Mouse (Mus musculus): ENCODE data around the gene Dhx57. TPM values are rescaled to one million over a fixed set of nuclear protein-coding genes. Genes with fewer than 3 reads are reported as not detected.
"Not testable (repeated sequence)": the region's sequence is repeated elsewhere in the genome, so short reads cannot be mapped to it uniquely, and the experiment has no call there.

Dhx57 gene
- total RNA-seq, 2 experiments from 2014 or later = 20.9 to 22.0 TPM

DNA sequence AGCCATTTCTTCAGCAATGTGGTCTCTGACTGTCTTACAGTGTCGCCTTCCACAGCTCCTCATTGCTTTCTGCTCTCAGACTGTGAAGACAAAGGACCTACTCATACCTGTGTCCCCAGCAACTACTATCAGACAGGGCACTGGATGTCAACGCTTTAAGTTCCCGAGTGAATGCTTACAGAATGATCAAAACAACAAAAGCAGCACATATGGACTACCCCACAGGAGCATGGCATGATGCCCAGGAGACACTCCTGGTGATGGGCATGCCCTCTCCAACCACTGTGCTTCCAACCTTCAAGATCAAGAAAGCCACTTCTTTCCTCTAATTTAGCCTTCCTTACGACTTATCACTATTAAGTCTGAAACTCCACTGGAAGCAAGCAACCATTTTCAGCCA lies 23.2 kb downstream of the Dhx57 start:
- no peak for DNase-seq (ENCODE audit: low spot score in 2 of 2)

DNA sequence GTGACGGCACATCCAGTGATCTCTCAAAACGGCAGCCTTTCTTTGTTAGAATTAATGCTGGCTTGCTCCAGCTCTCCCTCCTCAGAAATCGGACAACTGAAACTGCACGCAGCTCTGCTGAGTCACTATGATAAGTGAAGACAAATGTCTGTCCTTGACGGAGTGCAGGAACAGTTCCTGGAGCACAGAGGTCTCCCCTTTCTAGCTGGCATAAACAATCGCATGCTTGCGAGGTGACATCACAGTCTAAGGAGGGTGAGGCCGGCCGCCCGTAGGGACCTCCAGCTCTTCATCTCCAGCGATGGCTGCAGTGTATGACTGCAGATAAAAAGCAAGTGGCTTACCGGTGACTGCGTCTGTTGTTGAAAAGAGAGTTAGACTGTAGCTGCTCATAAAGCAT lies 35.1 kb downstream of the Dhx57 start:
- DNase-seq (ENCODE audit: low spot score in 2 of 2) = peak in 1 of 2 experiments; percentile 49

DNA sequence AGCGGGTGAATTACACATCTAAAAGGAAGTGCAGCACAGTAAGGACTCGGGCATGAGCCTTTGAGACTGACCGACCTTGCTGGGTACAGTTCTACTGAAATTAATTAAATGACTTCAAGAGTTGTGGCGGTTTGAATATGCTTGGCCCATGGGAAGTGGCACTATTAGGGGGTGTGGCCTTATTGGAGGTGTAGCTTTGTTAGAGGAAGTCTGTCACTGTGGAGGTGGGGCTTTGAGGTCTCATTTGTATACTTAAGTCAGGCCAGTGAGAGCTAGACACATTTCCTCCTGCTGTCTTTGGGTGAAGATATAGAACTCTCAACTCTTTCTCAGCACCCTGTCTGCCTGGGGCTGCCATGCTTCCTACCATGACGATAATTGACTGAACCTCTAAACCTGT lies 35.9 kb downstream of the Dhx57 start:
- DNase-seq (ENCODE audit: low spot score in 2 of 2) = no peak

DNA sequence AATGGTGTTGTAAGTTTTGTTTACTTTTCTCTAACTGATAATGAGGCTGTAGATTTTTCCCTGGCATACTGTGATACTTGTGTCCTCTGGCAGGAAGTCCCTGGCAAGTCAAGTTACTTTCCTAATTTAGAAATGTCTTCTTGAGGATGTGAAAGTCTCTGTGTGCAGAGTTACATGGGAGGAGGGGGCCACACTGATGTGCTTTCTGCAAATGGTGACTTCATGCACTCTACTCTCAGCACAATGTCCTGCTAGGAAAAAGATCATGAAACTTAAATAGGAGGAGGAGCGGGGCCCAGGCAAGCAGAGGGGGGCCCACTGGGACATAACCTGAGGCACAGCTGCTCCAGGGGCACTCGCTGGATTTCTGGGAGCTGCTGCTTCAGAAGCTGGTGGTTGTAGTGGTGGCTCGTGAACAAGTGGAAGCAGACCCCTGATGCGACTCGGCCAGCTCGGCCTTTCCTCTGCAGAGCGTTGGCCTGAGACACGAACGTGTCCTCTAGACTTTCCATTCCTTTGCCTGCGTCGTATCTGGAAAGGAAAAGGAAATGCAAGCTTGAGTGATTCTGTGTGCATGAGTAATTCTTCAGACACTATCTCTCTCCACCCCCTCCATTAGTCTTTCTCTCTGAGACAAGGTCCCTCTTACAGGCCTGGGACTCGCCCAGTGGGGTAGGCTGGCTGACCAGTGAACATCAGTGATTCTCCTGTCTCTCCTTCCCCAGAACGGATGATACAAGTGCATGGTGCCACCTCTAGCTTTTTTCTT lies 37.3 kb downstream of the Dhx57 start:
- DNase-seq (ENCODE audit: low spot score in 2 of 2) = no peak

DNA sequence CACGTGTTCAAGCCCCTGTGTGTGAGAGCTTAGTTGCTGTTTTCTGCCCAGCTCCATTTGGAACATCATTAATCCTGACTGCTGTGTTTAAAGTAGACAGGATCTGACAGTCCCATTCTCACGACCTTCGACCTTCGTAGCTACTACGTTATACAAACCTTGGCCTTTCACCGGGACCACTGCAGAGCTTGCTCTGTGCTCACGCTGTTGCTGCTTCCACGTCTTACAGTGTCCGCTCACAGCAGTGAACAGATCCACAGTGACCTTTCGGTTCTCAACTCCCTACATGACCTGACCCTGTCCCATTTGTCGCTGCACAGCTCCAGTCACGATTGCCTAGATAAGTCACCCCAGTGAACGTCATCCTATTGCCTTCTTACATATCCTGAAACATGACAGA lies 47.2 kb downstream of the Dhx57 start:
- no peak for DNase-seq (ENCODE audit: low spot score in 2 of 2)

DNA sequence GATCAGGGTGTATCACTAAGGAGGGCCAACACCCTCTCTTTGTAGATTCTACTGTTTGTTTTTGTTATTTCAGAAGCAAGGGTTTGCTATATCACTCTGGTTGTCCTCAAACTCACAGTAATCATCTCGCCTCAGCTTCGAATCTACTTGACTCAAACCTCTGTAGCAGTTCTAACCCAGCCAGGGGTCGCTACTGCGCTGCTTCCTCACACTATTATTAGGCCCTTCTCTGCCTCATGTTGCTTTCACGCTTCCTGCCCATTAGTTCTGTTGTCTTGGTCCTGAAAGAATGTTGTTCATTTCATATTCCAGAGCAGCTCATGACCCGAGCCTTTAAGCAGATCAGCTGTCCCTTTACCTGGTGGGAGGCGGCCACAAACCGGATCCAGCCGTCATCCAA lies 48.7 kb downstream of the Dhx57 start:
- no peak for DNase-seq (ENCODE audit: low spot score in 2 of 2)

DNA sequence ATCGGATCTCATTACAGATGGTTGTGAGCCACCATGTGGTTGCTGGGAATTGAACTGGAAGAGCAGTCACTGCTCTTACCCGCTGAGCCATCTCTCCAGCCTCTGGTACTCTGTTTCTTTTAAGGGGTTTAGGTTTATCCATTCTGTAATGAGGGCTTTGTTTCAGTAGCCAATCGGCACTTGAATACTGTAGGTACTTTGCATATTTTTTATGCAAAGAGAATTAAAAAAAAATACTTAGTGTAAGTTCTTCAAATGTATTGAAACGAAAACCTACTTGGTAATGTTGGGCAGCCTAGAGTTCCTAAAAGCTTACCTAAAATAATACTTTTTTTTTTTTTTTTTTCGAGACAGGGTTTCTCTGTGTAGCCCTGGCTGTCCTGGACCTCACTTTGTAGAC lies 52.8 kb downstream of the Dhx57 start:
- DNase-seq (ENCODE audit: low spot score in 2 of 2) = no peak

DNA sequence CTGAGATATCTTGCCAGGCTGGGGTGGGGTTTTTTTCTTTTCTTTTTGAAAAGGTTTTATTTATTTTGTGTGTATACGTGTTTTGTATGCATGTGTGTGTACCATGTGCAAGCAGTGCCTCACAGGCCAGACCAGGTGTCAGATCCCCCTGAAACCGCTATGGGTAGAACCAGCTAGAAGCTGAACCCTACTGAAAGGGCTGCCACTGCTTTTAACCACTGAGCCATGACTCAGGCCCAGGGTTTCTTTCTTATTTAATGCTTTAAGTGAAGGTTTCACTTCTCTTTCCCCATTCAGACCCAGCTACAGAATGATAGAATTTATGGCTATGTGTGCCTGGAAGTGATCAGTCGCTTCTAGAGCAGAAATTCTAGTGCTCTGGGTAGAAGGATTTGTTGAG lies 53.5 kb downstream of the Dhx57 start:
- no peak for DNase-seq (ENCODE audit: low spot score in 2 of 2)

DNA sequence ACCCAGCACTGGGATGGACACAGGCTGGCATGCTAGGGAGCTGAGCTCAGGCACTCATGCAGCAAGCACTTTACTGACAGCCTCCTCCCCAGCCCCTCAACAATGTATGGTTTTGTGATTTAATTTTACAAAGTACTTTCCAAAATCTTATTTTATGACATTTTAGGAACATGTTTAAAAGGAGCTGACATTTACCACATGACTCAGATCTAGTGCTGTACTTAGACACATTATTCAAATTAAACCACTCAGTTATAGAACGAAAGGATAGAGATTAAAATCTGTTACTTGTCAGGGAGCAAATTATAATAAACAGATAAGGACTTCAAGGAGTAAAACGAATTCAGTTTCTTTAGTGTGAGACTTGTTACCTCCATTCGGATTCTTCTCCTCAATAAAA lies 54.8 kb downstream of the Dhx57 start:
- no peak for DNase-seq (ENCODE audit: low spot score in 2 of 2)

DNA sequence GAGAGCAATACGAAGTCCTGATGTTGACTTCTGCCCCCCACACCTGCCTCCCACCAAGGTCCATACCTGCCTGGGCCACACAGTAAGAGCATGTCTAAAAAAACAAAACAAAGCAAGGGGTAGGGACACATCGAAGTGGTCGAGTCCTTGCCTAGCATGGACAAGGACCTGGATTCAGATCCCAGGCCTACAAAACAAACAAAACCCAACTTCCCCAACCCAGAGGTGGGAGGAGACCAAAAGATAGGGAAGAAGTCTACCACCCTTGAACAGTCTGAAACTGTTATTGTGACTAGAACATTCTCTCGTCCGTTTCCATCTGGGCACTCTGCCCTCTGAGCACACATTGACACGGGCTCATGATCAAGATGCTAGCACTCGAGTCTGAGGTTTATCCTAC lies 55.9 kb downstream of the Dhx57 start:
- DNase-seq (ENCODE audit: low spot score in 2 of 2) = no peak

DNA sequence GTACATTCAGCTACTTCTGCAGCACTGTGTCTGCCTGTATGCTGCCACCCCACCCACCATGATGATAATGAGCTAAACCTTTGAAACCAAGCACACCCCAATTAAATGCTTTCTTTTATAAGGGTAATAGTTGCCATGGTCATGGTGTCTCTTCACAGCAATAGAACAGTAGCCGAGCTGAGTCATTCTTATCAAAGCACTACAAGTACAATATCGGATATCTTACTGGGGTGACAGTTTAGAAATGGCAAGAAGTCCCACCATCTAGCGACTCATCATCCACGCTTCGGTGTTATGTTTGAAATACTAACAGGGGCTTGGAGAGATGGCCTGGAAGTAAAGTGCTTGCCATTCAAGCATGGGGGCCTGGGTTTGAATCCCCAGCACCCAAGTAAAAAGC lies 56.4 kb downstream of the Dhx57 start:
- DNase-seq (ENCODE audit: low spot score in 2 of 2) = no peak

DNA sequence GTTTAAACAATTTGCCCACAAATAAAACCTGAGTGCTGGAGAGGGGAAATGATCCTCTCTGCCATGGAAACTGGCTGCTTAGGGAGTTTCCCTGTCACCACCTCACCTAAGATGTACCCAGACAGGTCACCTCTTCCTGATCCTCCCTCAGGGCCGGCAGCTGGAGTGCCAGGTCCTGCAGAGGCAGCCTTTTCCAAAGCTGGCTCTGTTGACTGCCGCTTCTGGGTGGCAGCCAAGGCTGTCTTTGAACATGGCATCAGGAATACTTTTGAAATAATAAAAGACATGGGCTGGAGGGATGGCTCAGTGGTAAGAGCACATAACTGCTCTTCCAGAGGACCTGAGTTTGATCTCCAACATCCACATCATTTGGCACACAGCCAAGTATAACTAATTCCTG lies 60.9 kb downstream of the Dhx57 start:
- DNase-seq (ENCODE audit: low spot score in 2 of 2) = no peak

DNA sequence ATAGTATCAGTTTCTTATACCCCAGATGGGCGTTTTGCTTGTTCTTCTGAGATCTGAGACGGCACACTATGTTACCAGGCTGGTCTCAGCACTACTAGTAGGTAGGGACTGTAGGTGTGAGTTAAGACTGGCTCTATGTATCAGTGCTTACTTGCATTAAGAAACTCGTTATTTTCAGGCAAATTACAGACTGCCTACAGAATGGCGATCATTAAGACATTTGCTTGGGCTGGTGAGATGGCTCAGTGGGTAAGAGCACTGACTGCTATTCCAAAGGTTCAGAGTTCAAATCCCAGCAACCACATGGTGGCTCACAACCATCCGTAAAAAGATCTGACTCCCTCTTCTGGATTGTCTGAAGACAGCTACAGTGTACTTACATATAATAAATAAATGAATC lies 65.1 kb downstream of the Dhx57 start:
- not testable (repeated sequence) for DNase-seq (ENCODE audit: low spot score in 2 of 2)

DNA sequence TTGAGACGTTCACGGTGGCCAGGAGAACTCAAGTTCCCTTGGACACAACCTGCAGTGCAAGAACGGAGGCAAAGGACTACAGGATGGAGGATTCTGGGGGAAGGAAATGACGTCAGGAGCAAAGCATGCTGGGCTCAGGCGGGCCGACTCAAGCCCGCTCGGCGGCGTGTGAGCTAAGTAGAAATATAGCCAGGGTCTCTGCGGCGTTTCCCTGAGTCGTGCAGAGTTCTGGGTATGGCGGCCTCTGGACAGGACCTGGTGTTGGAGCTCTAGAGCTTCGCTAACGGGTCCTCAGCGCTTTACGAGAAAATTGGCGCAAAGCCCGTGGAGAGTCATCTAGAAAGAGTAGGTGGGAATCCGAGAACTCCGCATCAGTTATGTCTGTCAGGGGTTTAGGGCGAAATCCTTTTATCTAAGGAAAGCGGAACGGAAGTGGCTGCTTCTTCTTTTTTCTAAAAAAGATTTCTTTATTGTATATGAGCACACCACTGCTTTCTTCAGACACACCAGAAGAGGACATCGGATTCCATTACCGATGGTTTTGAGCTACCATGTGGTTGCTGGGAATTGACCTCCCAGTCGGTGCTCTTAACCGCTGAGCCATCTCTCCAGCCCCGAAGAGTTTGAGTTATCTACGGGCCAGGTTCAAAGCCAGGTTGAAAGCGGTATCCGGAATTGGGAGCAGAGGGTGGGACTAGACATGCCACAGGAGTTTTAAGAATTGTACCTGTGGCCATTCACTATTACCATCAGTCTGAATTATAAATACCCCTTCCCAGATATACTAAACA lies 65.8 kb downstream of the Dhx57 start, which contains the start of gene Gemin6:
Gemin6 (plus strand) TSS at position 116 of the 791 bp plus-strand sequence.
- DNase-seq (ENCODE audit: low spot score in 2 of 2) = peak; percentile 36 to 53

DNA sequence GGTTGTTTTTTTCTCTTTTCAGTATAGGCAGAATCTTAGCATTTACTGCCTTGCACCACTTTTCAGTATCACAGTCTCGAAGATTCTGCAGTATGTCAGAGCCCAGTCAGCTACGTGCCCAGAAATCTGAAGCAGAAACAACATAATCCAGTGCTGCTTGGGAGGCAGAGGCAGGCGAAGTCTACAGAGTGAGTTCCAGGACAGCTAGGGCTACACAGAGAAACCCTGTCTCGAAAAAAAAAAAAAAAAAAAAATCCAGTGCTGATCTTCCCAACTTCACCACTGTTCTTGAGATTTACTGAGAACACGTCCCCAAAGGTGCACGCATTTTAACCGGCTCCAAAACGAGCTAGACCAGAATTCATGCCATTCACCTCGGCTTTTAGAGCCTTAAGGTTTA lies 66.4 kb downstream of the Dhx57 start:
- no peak for DNase-seq (ENCODE audit: low spot score in 2 of 2)

DNA sequence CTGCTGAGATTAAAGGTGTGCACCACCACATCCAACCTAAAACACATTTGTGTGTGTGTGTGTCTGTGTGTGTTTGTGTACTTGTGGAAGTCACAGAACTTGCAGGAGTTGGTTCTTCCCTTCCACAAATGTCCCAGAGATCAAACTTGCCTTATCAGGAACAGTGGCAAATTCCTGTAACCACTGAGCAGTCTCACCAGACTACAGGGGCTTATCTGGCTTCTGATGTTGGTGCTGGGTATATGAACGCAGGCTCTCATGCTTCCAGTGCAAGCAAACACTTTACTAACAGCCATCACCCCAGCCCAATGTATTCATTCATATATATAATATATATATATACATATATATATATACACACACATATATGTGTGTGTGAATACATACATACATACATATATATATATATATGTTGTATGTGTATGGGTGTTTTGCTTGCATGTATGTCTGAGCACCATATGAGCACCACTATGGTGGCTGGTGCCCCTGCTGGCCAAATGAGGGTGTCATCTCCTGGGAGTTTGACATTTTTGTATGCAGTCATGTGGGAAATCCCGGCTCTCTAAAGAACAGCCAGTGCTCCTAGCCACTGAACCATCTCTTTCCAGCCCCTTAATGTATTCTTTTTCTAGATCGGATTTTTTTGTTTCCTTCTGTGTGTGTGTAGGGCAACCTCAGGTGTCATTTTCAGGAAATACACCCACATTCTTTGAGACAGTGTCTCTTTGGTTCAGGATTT lies 68.2 kb downstream of the Dhx57 start:
- DNase-seq (ENCODE audit: low spot score in 2 of 2) = no peak

DNA sequence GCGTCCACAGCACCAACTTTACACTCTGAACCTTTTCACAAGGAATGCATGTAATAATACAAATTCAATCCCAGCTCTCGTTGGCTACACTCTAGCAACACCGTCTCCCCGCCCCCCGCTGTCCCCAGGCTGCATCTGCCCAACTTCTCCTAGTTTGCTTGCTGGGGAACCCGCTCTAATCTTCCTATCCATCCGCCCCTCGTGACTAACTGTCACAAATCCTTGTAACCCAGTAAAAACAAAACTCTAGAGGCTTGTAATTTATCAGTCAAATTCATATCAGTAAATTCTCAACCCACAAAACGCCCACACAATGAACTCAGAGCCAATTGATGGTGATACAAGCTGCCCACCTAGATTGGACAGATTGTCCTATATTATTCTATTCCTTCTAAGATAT lies 69.1 kb downstream of the Dhx57 start:
- DNase-seq (ENCODE audit: low spot score in 2 of 2) = no peak

DNA sequence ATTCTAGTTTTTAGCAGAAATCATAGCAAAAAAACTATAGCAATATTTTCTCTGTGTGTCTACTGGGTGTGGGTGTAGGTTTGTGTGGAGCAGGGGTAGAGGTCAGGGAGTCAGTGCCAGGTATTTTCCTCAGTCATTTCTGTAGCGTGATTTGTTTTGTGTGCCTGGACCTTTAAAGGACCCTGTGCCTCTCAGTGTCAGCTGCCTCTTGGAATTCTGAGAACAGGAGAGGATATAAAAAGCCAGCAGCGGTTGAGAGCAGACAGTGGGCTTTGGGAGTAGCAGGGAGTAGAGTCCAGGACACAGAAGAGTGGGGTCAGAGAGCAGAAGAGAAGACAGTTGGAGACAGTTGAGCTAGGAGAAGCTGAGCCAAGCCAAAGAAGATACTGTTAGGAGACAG lies 70.1 kb downstream of the Dhx57 start:
- DNase-seq (ENCODE audit: low spot score in 2 of 2) = no peak

DNA sequence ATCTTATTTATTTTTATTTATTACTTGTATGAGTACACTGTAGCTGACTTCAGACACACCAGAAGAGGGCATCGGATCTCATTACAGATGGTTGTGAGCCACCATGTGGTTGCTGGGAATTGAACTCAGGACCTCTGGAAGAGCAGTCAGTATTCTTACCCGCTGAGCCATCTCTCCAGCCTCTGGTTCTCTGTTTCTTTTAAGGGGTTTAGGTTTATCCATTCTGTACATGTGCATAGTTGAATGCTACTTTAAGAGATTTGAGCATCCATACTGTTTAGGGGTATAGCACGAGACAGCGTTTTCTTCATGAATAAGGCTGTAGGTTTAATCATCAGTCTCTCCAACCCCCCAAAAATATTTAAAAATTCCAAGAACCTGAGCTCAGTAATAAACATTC lies 76.3 kb downstream of the Dhx57 start:
- not testable (repeated sequence) for DNase-seq (ENCODE audit: low spot score in 2 of 2)

DNA sequence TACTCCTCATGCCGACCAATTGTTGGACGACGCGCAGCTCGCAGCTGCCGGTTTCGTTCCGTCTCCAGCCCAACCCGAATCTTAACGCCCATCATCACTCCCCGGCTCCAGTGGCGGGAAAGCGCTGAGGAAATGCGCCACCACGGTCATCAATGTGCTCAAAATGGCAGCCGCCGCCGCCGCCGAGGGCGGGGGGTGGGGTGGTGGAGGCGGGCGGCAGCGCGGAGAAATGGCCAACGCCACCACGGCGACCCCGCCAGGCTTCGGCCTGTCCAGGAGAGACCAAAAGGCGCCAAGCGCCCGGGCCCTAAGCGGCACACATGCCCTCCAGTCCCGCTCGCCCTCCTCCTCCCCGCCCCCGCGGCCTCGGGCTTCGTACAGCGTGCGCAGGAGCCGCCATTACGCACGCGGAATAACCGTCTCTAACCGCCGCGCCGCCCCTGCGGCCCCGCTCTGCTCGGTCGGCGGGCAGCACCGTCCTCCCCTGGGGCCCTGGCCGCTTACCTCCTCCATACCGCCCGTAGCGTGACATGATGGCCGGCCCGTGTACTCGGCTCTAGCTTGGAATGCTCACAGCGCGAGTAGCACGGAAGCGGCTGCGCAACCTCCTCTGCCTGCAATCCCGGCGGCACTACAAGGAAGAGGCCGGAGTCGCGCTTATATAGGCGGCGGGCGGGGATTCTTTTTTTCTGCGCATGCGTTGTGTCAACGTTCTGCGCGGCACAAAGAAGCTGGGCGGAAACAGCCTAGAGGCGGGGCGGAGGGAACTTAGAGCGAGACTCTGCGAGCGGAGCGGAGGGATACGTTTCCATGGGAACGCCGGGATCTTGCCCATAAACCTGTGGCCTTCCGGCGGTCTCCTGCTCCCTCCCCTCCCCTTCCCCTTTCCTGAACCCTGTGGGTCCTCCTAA lies 83.3 kb downstream of the Dhx57 start, which contains the start of the genes Srsf7 and Ttc39d:
Srsf7 (minus strand) TSS at position 637 of the 911 bp plus-strand sequence.
Ttc39d (plus strand) TSS at position 790 of the 911 bp plus-strand sequence.
- DNase-seq (ENCODE audit: low spot score in 2 of 2) = peak; percentile 98 to 99

DNA sequence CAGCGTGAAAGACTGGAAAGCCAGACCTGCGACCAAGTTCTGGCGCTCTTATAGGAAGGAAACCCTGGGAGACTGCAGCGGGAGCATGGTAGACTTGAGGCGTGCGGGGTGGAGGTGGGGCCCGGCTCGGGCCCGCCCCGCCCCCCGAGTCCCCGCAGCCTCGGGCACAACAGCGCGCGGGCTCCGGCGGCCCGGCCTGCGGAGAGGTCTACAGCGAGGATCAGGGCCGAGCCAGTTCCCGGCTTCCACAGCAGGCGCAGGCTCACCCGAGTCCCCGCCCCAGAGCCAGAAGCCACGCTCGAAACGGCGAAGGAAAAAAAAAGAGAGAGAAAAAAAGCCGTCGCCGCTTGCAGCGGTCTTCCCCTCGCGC lies 84.0 kb downstream of the Dhx57 start:
- peak; percentile 26 to 37 for DNase-seq (ENCODE audit: low spot score in 2 of 2)
